Mouse (Mus musculus) CH12.LX (cell line): ENCODE measurements around the gene Cit. TPM values are rescaled to one million over a fixed set of nuclear protein-coding genes. Genes with fewer than 3 reads are reported as not detected.

ENCODE experiments used
- DNase-seq: peaks from one replicate; pipeline ENCODE4 v3.0.0-alpha.2; 2013; ENCODE audit errors: extremely low read depth
- H3K27ac ChIP-seq: 2 replicates; pipeline ENCODE4 v1.5.1; 2012; ENCODE audit warnings: low read depth, mild to moderate bottlenecking, control low read depth, moderate library complexity; ENCODE audit not compliant: insufficient read depth
- H3K27me3 ChIP-seq: replicated peaks from 2 replicates; pipeline ENCODE3; 2012; ENCODE audit warnings: inconsistent platforms
- H3K36me3 ChIP-seq, 2 experiments: replicated peaks in 1 of 2; 2 replicates each; pipeline versions ENCODE3 to v1.6.1; 2012; ENCODE audit warnings: inconsistent platforms in 1 of 2, low read length in 1 of 2, mild to moderate bottlenecking in 1 of 2, mixed read lengths in 1 of 2, moderate library complexity in 1 of 2; ENCODE audit not compliant: control insufficient read depth in 1 of 2, insufficient read depth in 1 of 2
- H3K4me1 ChIP-seq, 2 experiments: 2 replicates each; pipeline ENCODE4 v1.6.1; 2012; ENCODE audit warnings: inconsistent platforms in 1 of 2, moderate library complexity in 1 of 2; ENCODE audit not compliant: insufficient read depth in 2 of 2, control insufficient read depth in 1 of 2
- H3K4me2 ChIP-seq: 2 replicates; pipeline ENCODE4 v1.6.1; 2012; ENCODE audit warnings: low read depth, mild to moderate bottlenecking, control low read depth; ENCODE audit not compliant: poor library complexity, insufficient read depth, severe bottlenecking
- H3K4me3 ChIP-seq, 3 experiments: fragments of 150-350 bp in 1 of 3; sonication (generic) in 1 of 3; replicated peaks in 1 of 3; 2 replicates each; pipeline versions ENCODE3 to v1.5.1; 2011 to 2012; ENCODE audit warnings: low read depth in 2 of 3, low read length in 2 of 3, mild to moderate bottlenecking in 2 of 3, moderate library complexity in 2 of 3, control low read depth in 1 of 3, improper control_type of control experiment in 1 of 3, inconsistent platforms in 1 of 3, mixed read lengths in 1 of 3; ENCODE audit not compliant: poor library complexity in 1 of 3
- H3K79me2 ChIP-seq: replicated peaks from 2 replicates; pipeline ENCODE4 v1.6.1; 2012; ENCODE audit warnings: mild to moderate bottlenecking, moderate library complexity; ENCODE audit not compliant: control insufficient read depth, poor library complexity, insufficient read depth, severe bottlenecking; ENCODE audit errors: extremely low read depth
- H3K9ac ChIP-seq: 2 replicates; pipeline ENCODE4 v1.6.1; 2012; ENCODE audit warnings: low read depth, mild to moderate bottlenecking, control low read depth, moderate library complexity; ENCODE audit not compliant: insufficient read depth
- H3K9me3 ChIP-seq: replicated peaks from 2 replicates; pipeline ENCODE3; 2012; ENCODE audit warnings: low read length, inconsistent platforms, mixed read lengths
- CHD2 ChIP-seq: IDR thresholded peaks from 2 replicates; pipeline ENCODE4 v1.6.1; 2011; ENCODE audit warnings: low read length, improper control_type of control experiment
- ELF1 ChIP-seq: IDR thresholded peaks from 2 replicates; pipeline ENCODE4 v1.6.1; 2014; ENCODE audit warnings: low read depth, mild to moderate bottlenecking, inconsistent platforms, low read length, improper control_type of control experiment
- EP300 ChIP-seq: IDR thresholded peaks from 2 replicates; pipeline ENCODE4 v1.6.1; 2011; ENCODE audit warnings: low read length, improper control_type of control experiment
- IRF4 ChIP-seq: IDR thresholded peaks from 2 replicates; pipeline ENCODE4 v1.6.1; 2014; ENCODE audit warnings: low read depth, mild to moderate bottlenecking, inconsistent platforms, low read length, improper control_type of control experiment
- JUN ChIP-seq: IDR thresholded peaks from 2 replicates; pipeline ENCODE4 v1.6.1; 2011; ENCODE audit warnings: low read depth, mild to moderate bottlenecking, low read length, improper control_type of control experiment, moderate library complexity; ENCODE audit not compliant: insufficient read depth
- MAX ChIP-seq: IDR thresholded peaks from 2 replicates; pipeline ENCODE4 v1.6.1; 2011; ENCODE audit warnings: low read length, improper control_type of control experiment
- MYC ChIP-seq: IDR thresholded peaks from 2 replicates; pipeline ENCODE4 v1.6.1; 2011; ENCODE audit warnings: low read depth, mild to moderate bottlenecking, improper control_type of control experiment, low read length
- POLR2AphosphoS2 ChIP-seq: IDR thresholded peaks from 2 replicates; pipeline ENCODE4 v1.6.1; 2011; ENCODE audit warnings: low read depth, low read length, improper control_type of control experiment
- RCOR1 ChIP-seq: conservative IDR thresholded peaks from 2 replicates; pipeline ENCODE4 v1.6.1; 2012; ENCODE audit warnings: low read depth, mild to moderate bottlenecking, inconsistent platforms, low read length, improper control_type of control experiment
- SIN3A ChIP-seq: IDR thresholded peaks from 2 replicates; pipeline ENCODE4 v1.6.1; 2012; ENCODE audit warnings: low read length, improper control_type of control experiment, inconsistent platforms
- TBP ChIP-seq: conservative IDR thresholded peaks from 2 replicates; pipeline ENCODE4 v1.6.1; 2011; ENCODE audit warnings: low read depth, low read length, improper control_type of control experiment
- USF1 ChIP-seq: IDR thresholded peaks from 2 replicates; pipeline ENCODE4 v1.6.1; 2014; ENCODE audit warnings: low read depth, mild to moderate bottlenecking, inconsistent platforms, low read length, improper control_type of control experiment
- USF2 ChIP-seq: conservative IDR thresholded peaks from 2 replicates; pipeline ENCODE4 v1.6.1; 2011; ENCODE audit warnings: low read depth, low read length, improper control_type of control experiment
- ZC3H11A ChIP-seq: IDR thresholded peaks from 2 replicates; pipeline ENCODE4 v1.6.1; 2012; ENCODE audit warnings: low read depth, mild to moderate bottlenecking, inconsistent platforms, low read length, improper control_type of control experiment
- ZKSCAN1 ChIP-seq: IDR thresholded peaks from 2 replicates; pipeline ENCODE4 v1.6.1; 2012; ENCODE audit warnings: low read depth, inconsistent platforms, low read length, improper control_type of control experiment, borderline replicate concordance
- ZMIZ1 ChIP-seq: IDR thresholded peaks from 2 replicates; pipeline ENCODE4 v1.6.1; 2012; ENCODE audit warnings: low read depth, mild to moderate bottlenecking, inconsistent platforms, low read length, improper control_type of control experiment
- ZNF384 ChIP-seq: IDR thresholded peaks from 2 replicates; pipeline ENCODE4 v1.6.1; 2012; ENCODE audit warnings: low read depth, low read length, improper control_type of control experiment, inconsistent platforms
- dilution Hi-C: fragments of 300-500 bp; cut with MboI; formaldehyde crosslinking; loops from 2 replicates; pipeline ENCODE4 v1.14.3; 2020; ENCODE audit warnings: low sequenced_read_pairs; ENCODE audit not compliant: extremely low pct_unique_long_range_greater_than_20kb, extremely low pct_ligation_motif_present
- in situ Hi-C: fragments of 300-500 bp; cut with MboI; formaldehyde crosslinking; loops from 3 replicates; pipeline ENCODE4 v1.14.3; 2019; ENCODE audit warnings: low sequenced_read_pairs, low pct_ligation_motif_present, low pct_unique_long_range_greater_than_20kb, mixed read lengths
- polyA plus RNA-seq: library from polyadenylated mRNA; unstranded; fragments of >175 nt; gene quantifications from 2 replicates; pipeline ENCODE4 v1.2.1, GENCODE M21; 2012; ENCODE audit warnings: low read depth; ENCODE audit not compliant: insufficient read length
- total RNA-seq, 2 experiments: library from RNA; depleted of rRNA; stranded (reverse); fragments of 300-350 nt in 1 of 2; fragments of >200 nt in 1 of 2; gene quantifications; 2 replicates each; pipeline ENCODE4 v1.2.3; 2012 to 2014

The Cit gene
- total and polyA plus RNA-seq, 3 experiments: 7.0 to 24.9 (median 16.2) TPM

- H3K9me3 ChIP-seq: no peaks in the 10 kb centered on the region
- TF ChIP-seq ZC3H11A (no peak), MAX (no peak), RCOR1 (no peak), ELF1 (no peak), USF1 (no peak), TBP (no peak), CHD2 (no peak), IRF4 (no peak), ZKSCAN1 (no peak), JUN (no peak), EP300 (no peak), USF2 (no peak), ZNF384 (no peak), SIN3A (no peak), MYC (no peak), ZMIZ1 (no peak)
- no peaks in the 10 kb centered on the region for H3K27me3 ChIP-seq
- DNase-seq: no peak
- H3K4me1 ChIP-seq: peaks cover 4 to 26% of the 10 kb centered on the region in 2 experiments
- no peak overlapping the region for H3K4me2 ChIP-seq
- H3K9ac ChIP-seq: no peak overlapping the region
- dilution Hi-C loops (no loop called here), in situ Hi-C loops (no loop called here)
- H3K4me3 ChIP-seq: no peak overlapping the region
- H3K27ac ChIP-seq: no peak overlapping the region
- H3K79me2 ChIP-seq: peaks cover 10% of the 10 kb centered on the region
- peaks cover 52 to 94% of the 10 kb centered on the region in 2 experiments for H3K36me3 ChIP-seq
Observed at GRCm38 (mm10) chr5:115851029-115851365, 5.9 kb downstream of the Cit start.

GRCm38 (mm10) chr5:115852431-115852830, 7.4 kb downstream of the Cit start:
- TF ChIP-seq POLR2AphosphoS2: no peak
- no peak overlapping the region for H3K4me2 ChIP-seq
- dilution Hi-C loops (no loop called here), in situ Hi-C loops (no loop called here)
- H3K36me3 ChIP-seq: peaks cover 56 to 93% of the 10 kb centered on the region in 2 experiments
- H3K9me3 ChIP-seq: no peaks in the 10 kb centered on the region
- peaks cover 0 to 15% of the 10 kb centered on the region in 2 experiments; a peak in 1 of 4 replicates for H3K4me1 ChIP-seq
- H3K79me2 ChIP-seq: no peaks in the 10 kb centered on the region
- DNase-seq: no peak
- no peak overlapping the region for H3K27ac ChIP-seq
- H3K4me3 ChIP-seq: no peak overlapping the region
- no peak overlapping the region for H3K9ac ChIP-seq
- no peaks in the 10 kb centered on the region for H3K27me3 ChIP-seq
